Mouse (Mus musculus) duodenum, adult 2 months (tissue): Measurements from ENCODE around the gene Hrasls5. TPM values are rescaled to one million over a fixed set of nuclear protein-coding genes. Genes with fewer than 3 reads are reported as not detected.

Experiments used
- polyA plus RNA-seq: library from polyadenylated mRNA; depleted of rRNA; stranded (reverse); fragments of >200 nt; gene quantifications from 2 replicates; pipeline ENCODE4 v1.2.3, GENCODE M21; 2012; ENCODE audit warnings: low replicate concordance; rRNA removed

The Hrasls5 gene
- not detected in 2 replicates for polyA plus RNA-seq

GRCm38 (mm10) chr19:7611942-7612757 is at the start of gene Hrasls5:
Hrasls5 (plus strand) TSS chr19:7612541.

GRCm38 (mm10) chr19:7606801-7607689 is 5.3 kb upstream of the Hrasls5 start, which contains the start of gene Lgals12:
Lgals12 (minus strand) TSS chr19:7607193.

Other genes with a start within 250 kb of the Hrasls5 start
- 12.7 and 14.5 TPM in 2 replicates for gene Spindoc, start 229.5 kb upstream of the Hrasls5 start, polyA plus RNA-seq
- 8.6 and 8.8 TPM in 2 replicates for gene 2700081O15Rik, start 194.9 kb upstream of the Hrasls5 start, polyA plus RNA-seq
- 86.5 and 137 TPM in 2 replicates for gene Rtn3, start 129.3 kb upstream of the Hrasls5 start, polyA plus RNA-seq
- gene Atl3, start 118.5 kb upstream of the Hrasls5 start, polyA plus RNA-seq: 1.5 and 2.7 TPM in 2 replicates
- gene Pla2g16, start 55.1 kb upstream of the Hrasls5 start, polyA plus RNA-seq: 8.4 and 10.0 TPM in 2 replicates
- 1.5 and 4.7 TPM in 2 replicates for gene Lgals12, start 5.3 kb upstream of the Hrasls5 start, polyA plus RNA-seq
- not detected in 2 replicates for gene Slc22a19, start 98.8 kb downstream of the Hrasls5 start, polyA plus RNA-seq
- gene Slc22a26, start 190.1 kb downstream of the Hrasls5 start, polyA plus RNA-seq: not detected in 2 replicates